Mouse (Mus musculus): Measurements from ENCODE around the gene Hist1h3g.
"Not testable (repeated sequence)": the region's sequence is repeated elsewhere in the genome, so short reads cannot be mapped to it uniquely, and the experiment has no call there.

GRCm38 (mm10) chr13:23570261-23571021 is 35.2 kb downstream of the Hist1h3g start:
- TF ChIP-seq POLR2A, EP300 (IDR thresholded peaks at IDR 0.05; ENCODE audit: insufficient read depth, low read depth, low read length): not testable (repeated sequence)
- TF ChIP-seq CTCF (IDR thresholded peaks at IDR 0.05): peak; percentile 27; the same call in 1 of the 2 replicates
